Mouse (Mus musculus): ENCODE results near the gene Lepr. TPM values are rescaled to one million over a fixed set of nuclear protein-coding genes. Genes with fewer than 3 reads are reported as not detected.

Gene Lepr
- polyA plus RNA-seq, 1 experiment from 2014 or later, result 2.0 TPM

GRCm38 (mm10) chr4:101697236-101697635, 20.0 kb upstream of the Lepr start:
- Histone ChIP-seq H3K9me3 (no peaks in the 10 kb centered on the region), H3K27me3 (no peaks in the 10 kb centered on the region), H3K27ac (no peak overlapping the region), H3K4me3 (replicated peaks) (no peak overlapping the region), H3K9ac (no peak overlapping the region), H3K4me1 (no peaks in the 10 kb centered on the region), H3K4me2 (no peak overlapping the region), H3K36me3 (replicated peaks) (no peaks in the 10 kb centered on the region)
- 92% methylated on average over 3 of the region's 3 CpGs for WGBS
- ATAC-seq (ENCODE audit: low FRiP score), result no peak

- no peaks in the 10 kb centered on the region for H3K9me3 ChIP-seq
- no peak overlapping the region for H3K27ac ChIP-seq
- H3K4me3 ChIP-seq (replicated peaks), result no peak overlapping the region
- H3K27me3 ChIP-seq, result no peaks in the 10 kb centered on the region
- H3K36me3 ChIP-seq (replicated peaks), result no peaks in the 10 kb centered on the region
- H3K4me1 ChIP-seq, result no peaks in the 10 kb centered on the region
- 93% methylated on average over 1 of the region's 1 CpGs for WGBS
- no peak overlapping the region for H3K9ac ChIP-seq
- no peak for ATAC-seq (ENCODE audit: low FRiP score)
- H3K4me2 ChIP-seq, result no peak overlapping the region
Measured at GRCm38 (mm10) chr4:101699423-101699822, 17.8 kb upstream of the Lepr start.

- no peaks in the 10 kb centered on the region for H3K4me1 ChIP-seq
- no peaks in the 10 kb centered on the region for H3K36me3 ChIP-seq (replicated peaks)
- no peak for ATAC-seq (ENCODE audit: low FRiP score)
- 92% methylated on average over 14 of the region's 14 CpGs for WGBS
- no peak overlapping the region for H3K9ac ChIP-seq
- no peak overlapping the region for H3K4me3 ChIP-seq (replicated peaks)
- no peak overlapping the region for H3K4me2 ChIP-seq
- H3K9me3 ChIP-seq, result no peaks in the 10 kb centered on the region
- H3K27me3 ChIP-seq, result no peaks in the 10 kb centered on the region
- no peak overlapping the region for H3K27ac ChIP-seq
Measured at GRCm38 (mm10) chr4:101700892-101701640, 16.1 kb upstream of the Lepr start.

- no peaks in the 10 kb centered on the region for H3K36me3 ChIP-seq (replicated peaks)
- H3K27ac ChIP-seq, result no peak overlapping the region
- no peak overlapping the region for H3K4me3 ChIP-seq (replicated peaks)
- no peak overlapping the region for H3K9ac ChIP-seq
- H3K9me3 ChIP-seq, result no peaks in the 10 kb centered on the region
- no peak overlapping the region for H3K4me2 ChIP-seq
- H3K4me1 ChIP-seq, result no peaks in the 10 kb centered on the region
- H3K27me3 ChIP-seq, result no peaks in the 10 kb centered on the region
- 90% methylated on average over 9 of the region's 9 CpGs for WGBS
- ATAC-seq (ENCODE audit: low FRiP score), result no peak
Measured at GRCm38 (mm10) chr4:101705325-101705724, 11.9 kb upstream of the Lepr start.

- Histone ChIP-seq H3K9ac (no peak overlapping the region), H3K36me3 (replicated peaks) (no peaks in the 10 kb centered on the region), H3K4me1 (no peaks in the 10 kb centered on the region), H3K4me3 (replicated peaks) (no peak overlapping the region), H3K27me3 (no peaks in the 10 kb centered on the region), H3K9me3 (no peaks in the 10 kb centered on the region), H3K27ac (no peak overlapping the region), H3K4me2 (no peak overlapping the region)
- 64% methylated on average over 2 of the region's 2 CpGs for WGBS
- no peak for ATAC-seq (ENCODE audit: low FRiP score)
Measured at GRCm38 (mm10) chr4:101707234-101707633, 10.0 kb upstream of the Lepr start.

GRCm38 (mm10) chr4:101707953-101708352, 9.3 kb upstream of the Lepr start:
- H3K9me3 ChIP-seq, result no peaks in the 10 kb centered on the region
- WGBS, result 76% methylated on average over 3 of the region's 3 CpGs
- H3K4me2 ChIP-seq, result no peak overlapping the region
- H3K9ac ChIP-seq, result no peak overlapping the region
- H3K36me3 ChIP-seq (replicated peaks), result no peaks in the 10 kb centered on the region
- no peak for ATAC-seq (ENCODE audit: low FRiP score)
- H3K27me3 ChIP-seq, result no peaks in the 10 kb centered on the region
- no peak overlapping the region for H3K27ac ChIP-seq
- no peaks in the 10 kb centered on the region for H3K4me1 ChIP-seq
- H3K4me3 ChIP-seq (replicated peaks), result no peak overlapping the region

- H3K9me3 ChIP-seq, result no peaks in the 10 kb centered on the region
- H3K27me3 ChIP-seq, result no peaks in the 10 kb centered on the region
- H3K4me3 ChIP-seq (replicated peaks), result no peak overlapping the region
- ATAC-seq (ENCODE audit: low FRiP score), result no peak
- no peak overlapping the region for H3K4me2 ChIP-seq
- H3K4me1 ChIP-seq, result no peaks in the 10 kb centered on the region
- no peak overlapping the region for H3K9ac ChIP-seq
- no peaks in the 10 kb centered on the region for H3K36me3 ChIP-seq (replicated peaks)
- 73% methylated on average over 4 of the region's 4 CpGs for WGBS
- no peak overlapping the region for H3K27ac ChIP-seq
Measured at GRCm38 (mm10) chr4:101710361-101710760, 6.8 kb upstream of the Lepr start.

- Histone ChIP-seq H3K9ac (no peak overlapping the region), H3K4me1 (no peaks in the 10 kb centered on the region), H3K27ac (no peak overlapping the region), H3K27me3 (peaks cover 3% of the 10 kb centered on the region; the same call in 1 of the 2 replicates), H3K4me3 (replicated peaks) (no peak overlapping the region), H3K9me3 (no peaks in the 10 kb centered on the region), H3K4me2 (no peak overlapping the region), H3K36me3 (replicated peaks) (no peaks in the 10 kb centered on the region)
- no peak for ATAC-seq (ENCODE audit: low FRiP score)
- WGBS, result 88% methylated on average over 4 of the region's 4 CpGs
Measured at GRCm38 (mm10) chr4:101711100-101711499, 6.1 kb upstream of the Lepr start.

- no peak overlapping the region for H3K27ac ChIP-seq
- H3K4me1 ChIP-seq, result peaks cover 7% of the 10 kb centered on the region
- H3K36me3 ChIP-seq (replicated peaks), result no peaks in the 10 kb centered on the region
- H3K9me3 ChIP-seq, result no peaks in the 10 kb centered on the region
- H3K27me3 ChIP-seq, result peaks cover 14% of the 10 kb centered on the region
- H3K9ac ChIP-seq, result no peak overlapping the region
- no peak overlapping the region for H3K4me2 ChIP-seq
- 52% methylated on average over 1 of the region's 1 CpGs for WGBS
- ATAC-seq (ENCODE audit: low FRiP score), result no peak
- no peak overlapping the region for H3K4me3 ChIP-seq (replicated peaks)
Measured at GRCm38 (mm10) chr4:101712563-101712962, 4.6 kb upstream of the Lepr start.

GRCm38 (mm10) chr4:101715302-101715701, 1.9 kb upstream of the Lepr start:
- whole genome bisulfite sequencing, result 88% methylated on average over 8 of the region's 8 CpGs
- Histone ChIP-seq H3K4me3 (replicated peaks) (no peak overlapping the region), H3K27me3 (peaks cover 22% of the 10 kb centered on the region), H3K9me3 (no peaks in the 10 kb centered on the region), H3K9ac (no peak overlapping the region), H3K36me3 (replicated peaks) (no peaks in the 10 kb centered on the region), H3K4me1 (peaks cover 13% of the 10 kb centered on the region), H3K4me2 (no peak overlapping the region), H3K27ac (no peak overlapping the region)
- no peak for ATAC-seq (ENCODE audit: low FRiP score)

GRCm38 (mm10) chr4:101715805-101716204, 1.4 kb upstream of the Lepr start:
- Histone ChIP-seq H3K4me2 (no peak overlapping the region), H3K4me3 (replicated peaks) (no peak overlapping the region), H3K36me3 (replicated peaks) (no peaks in the 10 kb centered on the region), H3K27me3 (peaks cover 22% of the 10 kb centered on the region), H3K9ac (no peak overlapping the region), H3K9me3 (no peaks in the 10 kb centered on the region), H3K27ac (no peak overlapping the region), H3K4me1 (peaks cover 13% of the 10 kb centered on the region)
- ATAC-seq (ENCODE audit: low FRiP score), result no peak
- 65% methylated on average over 6 of the region's 6 CpGs for WGBS

- Histone ChIP-seq H3K9ac (peak overlapping the region; percentile 17; the same call in 1 of the 2 replicates), H3K27ac (no peak overlapping the region), H3K4me1 (peaks cover 13% of the 10 kb centered on the region), H3K36me3 (replicated peaks) (no peaks in the 10 kb centered on the region), H3K4me2 (no peak overlapping the region), H3K4me3 (replicated peaks) (no peak overlapping the region), H3K9me3 (no peaks in the 10 kb centered on the region), H3K27me3 (peaks cover 22% of the 10 kb centered on the region)
- no peak for ATAC-seq (ENCODE audit: low FRiP score)
- 2% methylated on average over 5 of the region's 5 CpGs for WGBS
Measured at GRCm38 (mm10) chr4:101718991-101719580, 1.9 kb downstream of the Lepr start.

GRCm38 (mm10) chr4:101721705-101722104, 4.5 kb downstream of the Lepr start:
- no peak overlapping the region for H3K9ac ChIP-seq
- WGBS, result 80% methylated on average over 4 of the region's 4 CpGs
- no peaks in the 10 kb centered on the region for H3K36me3 ChIP-seq (replicated peaks)
- H3K27ac ChIP-seq, result no peak overlapping the region
- peaks cover 15% of the 10 kb centered on the region for H3K27me3 ChIP-seq
- H3K4me3 ChIP-seq (replicated peaks), result no peak overlapping the region
- no peak overlapping the region for H3K4me2 ChIP-seq
- H3K9me3 ChIP-seq, result no peaks in the 10 kb centered on the region
- ATAC-seq (ENCODE audit: low FRiP score), result no peak
- H3K4me1 ChIP-seq, result peaks cover 13% of the 10 kb centered on the region

All from forebrain, embryonic 12.5 days (tissue).